Mouse (Mus musculus) activated CD4-positive, CD25-positive, alpha-beta regulatory T cell, adult 4 months (primary cell): ENCODE results near the gene Sel1l. TPM values are rescaled to one million over a fixed set of nuclear protein-coding genes. Genes with fewer than 3 reads are reported as not detected.

Experiments used
- ATAC-seq: one replicate; pipeline ENCODE4 v1.8.0; 2017
- polyA plus RNA-seq, 2 experiments: library from polyadenylated mRNA; unstranded; fragments of 100-300 nt; shearing (Covaris generic); gene quantifications; one replicate each; pipeline ENCODE4 v1.2.1; 2017

Sel1l gene
- polyA plus RNA-seq, 2 experiments from 2014 or later, result 53.1 to 54.0 TPM

DNA sequence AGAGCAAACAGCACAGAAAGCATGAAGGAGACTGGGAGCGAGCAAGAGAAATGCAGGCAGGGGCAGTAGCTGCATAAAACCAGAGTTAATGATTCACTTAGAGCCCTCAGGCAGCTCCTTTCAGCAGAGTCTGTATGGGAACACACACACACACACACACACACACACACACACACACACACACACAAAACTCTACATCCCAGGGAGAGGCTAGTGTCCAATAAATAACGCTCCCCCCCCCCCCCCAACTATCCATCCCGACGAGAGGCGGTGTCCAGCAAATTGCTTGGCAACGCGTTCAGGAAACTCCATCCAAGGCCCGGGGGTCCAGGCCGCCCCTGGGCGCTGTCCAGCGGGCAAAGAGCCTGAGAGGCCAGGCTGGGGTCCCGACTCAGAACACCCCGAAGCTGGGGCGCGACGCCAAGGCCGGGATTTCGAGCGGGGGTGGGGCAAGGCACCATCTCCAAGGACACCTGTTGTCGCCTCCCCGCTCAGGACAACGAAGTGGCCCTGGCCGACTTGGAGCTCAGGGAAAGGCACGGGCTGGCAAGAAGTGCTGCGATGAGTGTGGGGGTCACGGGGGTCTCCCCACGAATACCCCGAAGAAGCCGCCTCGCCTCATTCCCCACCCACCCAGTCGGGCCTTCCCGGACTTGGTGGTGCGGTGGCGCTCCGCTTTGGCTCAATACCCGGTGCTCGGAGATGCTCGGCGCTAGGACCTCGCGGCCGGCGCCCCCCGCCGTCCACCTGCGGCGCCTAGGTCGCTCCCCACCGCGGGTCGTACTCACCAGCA lies 70.5 kb downstream of the Sel1l start:
- peak; percentile 17 for ATAC-seq

DNA sequence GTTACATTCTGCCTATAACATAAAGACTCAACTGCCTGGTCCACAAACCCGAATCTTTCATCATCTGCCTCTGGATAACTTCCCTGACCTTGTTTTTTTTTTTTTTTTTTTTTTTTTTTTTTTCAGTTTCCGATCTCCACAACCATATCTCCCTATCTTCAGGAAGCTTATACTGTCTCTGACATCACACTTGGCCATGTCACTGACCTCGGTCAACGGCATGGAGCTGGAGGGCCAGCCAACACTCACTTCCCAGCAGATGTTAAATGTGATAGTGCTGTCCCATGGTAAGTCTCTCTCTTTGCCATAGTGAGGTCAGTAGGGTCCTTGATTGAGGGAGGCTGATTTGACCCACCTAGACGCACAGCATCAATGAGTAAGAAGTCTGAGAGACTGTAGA lies 72.6 kb downstream of the Sel1l start:
- no peak for ATAC-seq

DNA sequence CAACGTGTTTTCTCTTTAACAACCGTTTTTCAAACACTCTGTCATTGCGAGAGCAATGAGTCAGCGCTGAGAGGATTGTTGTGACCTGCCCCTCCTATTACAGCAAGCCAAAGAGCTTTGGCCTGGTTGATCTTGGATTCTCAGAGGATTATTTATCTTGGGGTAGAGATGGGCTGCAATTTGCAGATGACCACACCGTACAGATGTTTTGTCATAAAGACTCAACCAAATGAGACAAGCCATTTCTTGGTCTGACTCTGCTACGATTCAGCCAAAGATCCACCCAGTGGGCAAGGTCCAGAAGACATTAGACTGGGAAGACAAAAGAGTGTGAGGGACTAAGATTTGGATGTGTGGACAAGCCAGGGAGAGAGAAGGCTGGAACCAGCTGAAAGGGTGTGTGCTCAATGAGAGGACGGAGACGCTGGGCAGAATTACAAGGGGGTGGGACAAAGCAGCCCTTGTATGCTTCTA lies 74.1 kb downstream of the Sel1l start:
- ATAC-seq, result peak; percentile 34

DNA sequence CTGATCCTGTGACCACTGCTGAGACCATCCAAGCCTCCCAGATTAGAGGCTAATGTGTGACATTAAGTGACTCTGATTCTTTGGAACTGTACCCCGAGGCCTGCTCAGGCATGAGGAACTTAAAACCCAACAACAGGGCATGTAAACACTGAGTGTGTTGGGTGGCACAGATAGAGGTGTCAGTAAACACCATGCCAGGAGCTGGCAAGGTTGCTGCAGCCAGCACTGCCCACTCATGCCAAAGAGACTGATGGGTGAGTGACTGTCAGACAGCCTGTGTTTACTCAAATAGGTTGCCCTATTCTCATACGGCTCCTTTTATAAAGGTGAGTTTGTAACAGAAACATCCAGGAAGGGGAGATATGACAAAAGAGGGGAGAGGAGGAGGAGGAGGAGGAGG lies 80.1 kb downstream of the Sel1l start:
- no peak for ATAC-seq

DNA sequence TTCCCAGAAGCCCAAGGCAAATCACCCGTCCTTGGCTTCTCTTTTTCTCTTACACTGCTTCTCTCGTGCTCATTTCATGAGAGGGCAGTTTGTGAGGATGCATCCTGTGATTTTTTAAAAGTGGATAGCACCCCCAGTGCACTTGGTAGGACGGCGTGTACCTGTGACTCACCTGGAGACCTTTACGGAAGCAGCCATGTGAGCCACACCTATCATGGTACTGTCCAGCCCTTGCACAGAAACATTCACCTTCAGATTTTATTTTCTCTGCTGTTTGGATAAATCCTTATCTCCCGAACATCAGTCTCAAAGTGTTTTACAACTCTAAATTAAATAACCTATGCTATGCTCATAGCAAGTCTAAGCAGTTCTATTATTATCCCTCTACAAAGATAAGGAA lies 80.8 kb downstream of the Sel1l start:
- ATAC-seq, result no peak

DNA sequence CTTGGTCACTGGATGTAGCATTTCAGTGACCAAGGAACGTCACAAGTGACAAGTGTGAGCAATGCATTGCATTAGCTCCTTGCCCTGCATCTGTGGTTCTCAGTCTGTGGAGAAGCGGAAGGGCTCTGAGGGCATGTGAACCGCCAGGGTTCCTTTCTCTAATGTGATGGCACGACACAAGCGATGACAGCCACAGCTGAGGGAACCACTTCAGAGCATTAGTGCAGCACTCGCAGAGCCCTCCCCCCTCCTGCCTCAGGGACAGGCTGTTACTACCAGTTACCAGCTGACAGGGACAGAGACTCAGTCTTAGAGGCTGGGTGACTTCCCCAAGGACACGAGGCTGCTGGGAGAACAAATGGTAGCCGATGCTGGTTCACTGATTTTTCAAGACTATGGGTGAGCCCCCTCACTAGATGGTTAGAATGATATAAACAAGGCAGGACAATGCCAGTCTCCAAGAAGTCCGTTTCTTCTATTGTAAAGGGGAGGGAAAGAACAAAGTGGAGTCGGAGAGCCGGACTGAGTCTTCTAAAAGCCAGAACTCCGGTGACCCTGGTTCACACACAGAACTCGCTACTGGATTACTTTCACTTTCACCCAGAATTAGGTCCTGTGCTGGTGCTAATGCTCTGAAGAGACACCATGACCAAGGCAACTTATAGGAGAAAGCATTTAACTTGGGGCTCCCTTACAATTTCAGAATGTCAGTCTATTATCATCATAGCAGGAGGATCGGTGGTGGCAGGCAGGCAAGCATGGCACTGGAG lies 82.4 kb downstream of the Sel1l start:
- peak; percentile 80 for ATAC-seq

DNA sequence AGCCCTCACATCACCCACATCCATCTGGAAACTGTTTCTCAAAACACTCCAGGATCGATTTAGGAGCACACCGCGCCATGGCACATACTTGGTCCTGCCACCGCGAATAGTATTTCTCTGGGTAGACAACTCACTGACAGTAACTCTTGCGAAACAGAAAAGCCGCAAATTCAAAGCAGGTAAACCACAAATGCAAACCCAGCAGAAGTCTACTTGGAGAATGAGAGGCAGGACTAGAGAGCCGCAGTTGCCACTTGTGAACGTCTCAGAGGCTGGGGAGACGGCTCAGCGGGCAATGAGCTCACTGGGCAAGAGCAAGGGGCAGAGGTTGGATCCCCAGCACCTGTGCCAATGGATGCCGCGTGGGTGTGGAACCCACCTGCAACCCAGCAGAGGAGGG lies 83.5 kb downstream of the Sel1l start:
- ATAC-seq, result peak; percentile 59

DNA sequence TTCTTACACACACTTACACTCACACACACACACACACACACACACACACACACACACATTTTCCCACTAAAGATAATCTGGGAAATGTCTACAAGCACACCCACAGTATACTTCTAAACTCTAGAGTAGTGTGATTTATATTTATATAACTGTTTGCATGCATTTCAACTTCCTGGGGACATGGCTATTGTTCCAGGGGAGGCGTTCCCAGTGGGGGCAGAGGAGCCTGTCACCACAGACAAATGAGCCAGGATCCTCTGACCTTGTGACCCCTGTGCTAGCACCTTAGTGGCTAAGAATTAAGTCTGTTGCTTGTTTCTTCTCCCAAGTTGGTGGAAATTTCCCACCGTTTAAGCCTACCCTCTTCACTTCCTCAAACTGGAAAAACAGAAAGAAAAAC lies 83.9 kb downstream of the Sel1l start:
- no peak for ATAC-seq

DNA sequence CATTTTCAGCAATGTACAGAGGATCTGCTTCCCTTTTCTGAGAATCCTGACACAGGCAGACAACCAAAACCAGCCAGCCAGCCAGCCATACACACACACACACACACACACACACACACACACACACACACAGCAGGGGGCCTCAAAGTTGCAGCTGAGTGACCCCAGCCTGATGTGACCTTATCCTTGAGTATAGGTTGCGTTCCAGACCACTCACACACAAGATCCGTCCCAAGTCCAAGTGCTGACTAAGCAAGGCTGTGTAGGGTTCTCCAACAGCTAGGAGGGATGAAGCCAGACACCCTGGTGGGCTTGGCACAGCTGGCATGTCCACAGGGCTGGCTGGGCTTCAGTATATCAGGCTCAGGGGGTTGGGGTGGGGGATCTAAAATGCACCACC lies 84.5 kb downstream of the Sel1l start:
- no peak for ATAC-seq

DNA sequence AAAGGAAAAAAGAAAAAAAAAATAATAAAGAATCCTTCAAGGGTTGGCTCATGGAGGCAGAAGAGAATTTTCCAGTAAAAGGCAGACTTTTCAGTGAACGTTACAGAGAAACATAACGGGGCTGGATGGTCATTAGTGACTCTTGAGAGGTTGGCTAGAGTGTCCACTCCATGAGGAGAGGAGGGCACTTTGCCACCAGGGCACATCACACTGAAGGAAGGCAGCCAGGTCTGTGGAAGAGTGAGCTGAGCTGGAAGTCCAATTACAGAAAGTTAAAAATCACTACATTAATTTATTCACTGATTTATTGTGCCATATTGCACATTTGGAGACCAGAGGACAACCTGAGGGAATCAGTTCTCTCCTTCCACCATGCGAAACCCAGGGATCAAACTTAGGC lies 89.1 kb downstream of the Sel1l start:
- ATAC-seq, result no peak

DNA sequence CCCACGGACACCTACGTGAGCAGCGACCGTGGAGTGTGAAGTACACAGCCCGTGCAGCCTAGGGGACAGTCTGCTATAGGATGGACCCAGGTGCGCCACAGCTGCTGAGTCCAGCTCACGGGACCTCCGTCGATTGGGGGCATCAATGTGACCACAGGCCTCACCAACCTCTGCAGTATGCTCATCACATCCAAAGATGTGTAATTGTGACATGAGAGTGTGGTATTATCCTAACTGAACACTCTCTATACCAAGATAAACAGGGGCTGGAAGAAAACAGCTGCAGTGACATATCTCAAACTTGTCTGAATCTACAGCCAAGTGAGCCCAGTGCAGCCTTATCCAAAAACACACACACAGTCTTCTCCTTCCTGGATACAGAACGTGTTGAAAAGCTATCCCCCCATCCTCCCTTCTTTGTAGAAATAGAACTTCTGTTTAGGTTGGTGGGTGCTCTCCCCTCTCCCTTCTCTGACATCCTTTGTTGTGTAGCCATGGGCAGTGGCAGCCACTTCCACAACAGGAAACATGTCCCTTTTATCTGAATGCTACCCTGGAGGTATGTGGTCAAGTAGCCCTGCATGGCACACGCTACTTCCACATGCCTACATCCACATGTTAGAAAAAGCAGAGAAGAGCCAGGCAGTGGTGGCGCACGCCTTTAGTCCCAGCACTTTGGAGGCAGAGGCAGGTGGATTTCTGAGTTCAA lies 90.9 kb downstream of the Sel1l start:
- no peak for ATAC-seq

DNA sequence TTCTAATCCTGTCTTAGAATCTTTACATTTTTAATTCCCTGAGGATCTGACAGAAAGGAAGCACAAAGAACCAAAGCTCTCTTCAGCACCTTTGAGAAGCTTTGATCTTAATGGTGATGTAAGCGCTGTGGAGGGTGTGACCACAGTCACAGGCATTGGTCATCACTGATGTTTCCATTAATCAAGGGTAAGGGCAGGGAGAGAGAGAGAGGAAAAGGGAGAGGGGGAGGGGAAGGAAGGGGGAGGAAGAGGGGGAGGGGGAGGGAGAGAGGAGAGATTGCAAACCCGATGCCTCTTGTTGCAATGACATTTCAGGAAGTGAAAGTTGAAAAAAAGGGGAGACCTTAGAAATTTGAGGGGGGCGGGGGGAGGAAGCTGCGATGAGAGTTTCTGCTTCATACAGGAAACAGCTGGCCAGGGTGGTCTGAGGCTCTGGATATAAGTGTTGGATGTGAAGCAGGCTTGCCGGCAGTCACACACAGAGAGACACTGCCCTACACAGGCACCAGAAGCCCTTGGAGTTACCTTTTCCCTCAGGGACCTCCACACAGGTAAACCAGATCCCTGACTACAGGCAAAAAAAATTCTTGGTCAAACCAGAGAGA lies 92.3 kb downstream of the Sel1l start:
- no peak for ATAC-seq

Other genes with a start within 250 kb of the Sel1l start
- gene Ston2, start 60.8 kb downstream of the Sel1l start, polyA plus RNA-seq, result under 1 TPM; 0.63 to 0.93 TPM